Mouse (Mus musculus): ENCODE measurements around the gene Uimc1.

Uimc1 gene

DNA sequence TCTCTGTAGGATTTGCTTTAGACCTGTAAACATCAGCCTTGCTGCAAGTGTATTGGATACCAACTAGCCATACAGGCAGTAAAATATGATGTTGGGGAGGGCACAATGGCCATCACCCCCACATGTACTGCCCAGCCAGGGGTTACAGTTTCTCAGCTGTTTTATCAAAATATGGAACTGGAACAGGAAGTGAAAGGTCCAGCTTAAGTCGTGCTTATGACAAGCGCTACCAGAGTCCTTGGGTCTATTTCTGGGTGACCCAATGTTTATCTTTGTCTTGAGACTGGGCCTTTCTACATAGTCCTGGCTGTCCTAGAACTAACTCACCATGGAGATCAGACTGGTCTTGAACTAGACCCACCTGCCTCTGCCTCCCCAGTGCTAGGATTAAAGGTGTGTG lies 75.9 kb downstream of the Uimc1 start:
- no peak for DNase-seq

- DNase-seq, result no peak
Measured at GRCm38 (mm10) chr13:55022715-55023114, 77.4 kb downstream of the Uimc1 start.

- DNase-seq, result no peak
Measured at GRCm38 (mm10) chr13:55022256-55022655, 77.8 kb downstream of the Uimc1 start.

DNA sequence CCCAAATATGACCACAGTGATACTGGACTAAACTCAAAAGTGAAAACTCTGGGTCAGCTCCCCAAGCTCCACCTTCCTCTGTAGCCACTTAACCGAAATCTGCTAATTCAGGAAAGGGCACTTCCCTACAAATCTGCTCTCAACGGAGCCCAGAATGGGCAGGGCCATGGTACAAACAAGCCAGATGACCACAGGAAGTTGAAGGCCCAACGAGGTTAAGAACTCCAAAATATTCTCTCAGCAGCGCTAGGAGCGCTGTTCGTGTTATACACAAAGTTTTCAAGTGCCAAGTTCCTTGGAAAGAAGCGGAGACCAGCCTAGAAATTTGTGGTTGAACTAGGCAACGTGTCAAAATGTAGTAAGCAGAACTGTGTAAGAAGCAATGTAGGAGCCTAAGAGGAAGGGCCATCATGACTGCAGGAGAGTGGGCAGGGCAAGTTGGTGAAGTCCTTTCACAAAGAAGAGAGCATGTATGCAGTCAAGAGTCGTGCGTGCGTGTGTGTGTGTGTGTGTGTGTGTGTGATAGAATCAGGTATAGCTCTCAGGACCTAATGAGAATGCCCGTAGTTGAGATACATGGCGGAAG lies 78.8 kb downstream of the Uimc1 start, which contains the start of gene Hk3:
Gene Hk3 (minus strand): TSS at position 192 of the 586 bp plus-strand sequence.
- no peak for DNase-seq

DNA sequence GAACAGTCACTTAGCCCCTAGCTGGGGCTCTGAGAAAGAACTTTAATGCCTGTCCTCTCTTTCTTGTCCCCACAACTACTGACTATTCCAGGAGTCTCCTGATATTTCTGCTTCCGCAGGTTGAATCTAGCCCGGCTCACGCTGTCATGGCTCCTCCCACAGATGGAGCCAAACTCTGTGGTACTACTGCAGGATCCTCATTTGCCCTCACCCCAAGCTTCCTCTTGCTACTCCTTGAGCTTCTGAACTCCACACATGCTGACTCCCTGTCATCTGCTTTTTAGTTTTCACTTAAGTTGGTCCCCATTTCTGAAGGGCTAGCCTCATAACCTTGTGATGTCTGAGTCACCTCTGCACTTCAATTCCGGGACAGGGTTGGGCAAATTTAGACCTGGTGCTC lies 80.0 kb downstream of the Uimc1 start:
- DNase-seq, result no peak

DNA sequence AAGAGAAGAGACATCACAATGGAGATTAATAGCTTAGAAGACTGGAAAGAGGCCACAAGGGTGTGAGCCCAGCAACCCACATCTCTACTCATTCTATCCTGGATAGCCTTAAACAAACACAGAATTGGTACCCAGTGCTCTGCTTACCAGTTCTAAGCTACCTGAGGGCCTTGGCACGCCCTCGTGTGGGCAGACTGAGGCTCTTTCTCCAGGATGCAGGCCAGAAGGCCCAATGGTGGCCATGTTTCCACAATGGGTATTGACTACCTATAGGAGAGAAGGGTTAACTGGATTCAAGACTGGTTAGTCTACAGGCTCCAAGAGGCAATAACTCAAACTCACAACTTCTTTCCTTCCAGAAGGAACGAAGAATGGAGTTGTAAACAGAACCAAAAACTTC lies 80.9 kb downstream of the Uimc1 start:
- DNase-seq, result no peak

DNA sequence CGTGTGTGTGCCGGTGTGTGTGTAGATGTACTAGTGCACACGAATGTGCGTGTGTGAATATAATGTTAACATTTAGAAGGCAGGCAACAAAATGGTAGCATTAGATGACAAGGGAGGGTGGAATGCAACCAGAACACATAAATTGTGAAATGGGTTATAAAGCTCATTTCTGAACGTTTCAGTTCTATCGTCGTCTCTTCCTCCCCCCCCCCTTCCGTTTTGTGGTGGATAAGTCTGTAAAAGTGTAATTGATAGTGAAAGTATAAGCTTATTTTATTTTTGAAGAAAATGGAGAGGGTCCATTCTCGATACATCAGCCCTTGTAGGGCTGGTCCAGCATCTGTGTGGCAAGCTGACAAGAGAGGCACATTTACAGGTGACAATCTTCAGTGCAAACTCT lies 81.4 kb downstream of the Uimc1 start:
- DNase-seq, result no peak

DNA sequence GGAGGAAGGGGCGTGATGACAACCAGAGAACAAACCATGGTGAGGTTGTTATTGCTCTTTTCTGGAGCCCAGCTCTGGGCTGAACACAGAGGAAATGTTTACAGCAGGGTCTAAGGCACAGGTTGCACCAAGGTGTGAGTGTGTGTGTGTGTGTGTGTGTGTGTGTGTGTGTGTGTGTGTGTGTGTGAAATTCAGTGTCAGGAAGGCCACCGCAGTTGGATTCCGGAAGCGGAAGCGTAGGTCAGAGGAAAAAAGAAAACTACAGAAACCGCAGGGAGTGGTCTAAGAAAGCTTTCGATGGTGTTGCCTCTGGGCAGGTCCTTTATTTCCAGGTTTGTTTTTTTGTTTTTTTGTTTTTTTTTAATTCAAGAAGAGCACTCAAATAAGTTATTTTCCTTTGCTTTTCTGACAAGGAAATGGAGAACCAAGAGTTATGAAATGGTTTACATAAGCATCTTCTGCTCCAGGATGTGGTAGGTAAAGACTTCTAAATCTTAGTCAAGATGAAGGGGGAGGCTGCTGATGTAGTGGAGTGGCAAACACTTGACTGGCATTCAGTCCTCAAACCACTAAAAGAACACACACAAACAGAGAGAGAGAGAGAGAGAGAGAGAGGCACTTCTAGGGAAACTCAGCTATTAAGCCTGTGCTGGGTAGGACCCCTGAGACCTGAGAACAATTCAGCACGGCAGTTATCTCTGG lies 82.1 kb downstream of the Uimc1 start:
- DNase-seq, result no peak

DNA sequence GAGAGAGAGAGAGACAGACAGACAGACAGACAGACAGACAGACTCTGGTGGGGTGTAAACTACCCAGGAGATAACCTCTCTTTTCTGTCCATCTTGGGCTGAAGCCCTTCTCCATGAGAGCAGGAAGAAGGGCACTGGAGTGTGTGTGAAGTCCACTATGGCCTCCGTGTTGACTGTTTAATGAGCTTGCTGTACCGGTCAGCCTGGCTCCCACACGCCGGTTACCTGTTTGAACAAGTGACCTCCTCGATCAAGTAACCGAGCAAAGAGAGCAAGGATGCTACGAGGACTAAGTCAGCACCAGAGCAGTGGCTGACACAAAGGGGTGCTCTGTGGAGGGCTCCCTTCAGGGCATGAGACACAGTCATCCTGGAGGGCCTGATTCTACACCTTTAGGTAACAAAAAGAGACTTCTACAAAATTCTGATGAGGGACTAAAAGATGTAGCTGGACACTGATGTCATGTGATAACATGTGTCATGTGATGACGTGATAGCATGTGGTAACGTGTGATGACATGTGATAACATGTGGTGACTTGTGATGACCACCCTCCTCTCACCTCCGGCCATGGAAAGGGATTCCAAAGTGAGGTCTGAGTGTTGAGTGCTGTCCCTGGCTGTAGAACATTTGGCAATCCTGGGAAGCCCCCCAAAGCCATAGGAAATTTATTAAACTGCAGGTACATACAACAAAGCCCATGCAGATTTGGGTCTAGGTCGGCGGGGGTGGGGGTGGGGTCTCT lies 82.8 kb downstream of the Uimc1 start:
- DNase-seq, result no peak

DNA sequence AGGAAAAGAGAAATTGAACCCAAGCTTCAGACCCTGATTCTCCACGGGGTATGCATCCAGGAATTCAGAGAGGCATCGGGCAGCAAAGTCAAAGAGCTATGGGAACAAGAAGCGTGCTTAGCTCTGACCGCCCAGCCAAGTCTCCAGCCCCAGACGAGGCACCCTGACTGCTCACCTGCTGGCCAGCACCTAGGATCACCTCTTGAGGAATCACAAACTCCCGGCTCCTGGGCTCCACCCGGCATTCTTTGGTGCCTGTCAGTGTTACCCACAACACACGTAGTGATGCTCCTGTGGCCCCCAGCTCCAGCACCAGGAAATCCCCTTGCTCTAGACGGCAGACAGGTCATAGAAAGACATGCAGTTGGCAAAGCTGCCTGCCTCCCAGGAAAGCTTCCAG lies 85.6 kb downstream of the Uimc1 start:
- DNase-seq, result no peak

DNA sequence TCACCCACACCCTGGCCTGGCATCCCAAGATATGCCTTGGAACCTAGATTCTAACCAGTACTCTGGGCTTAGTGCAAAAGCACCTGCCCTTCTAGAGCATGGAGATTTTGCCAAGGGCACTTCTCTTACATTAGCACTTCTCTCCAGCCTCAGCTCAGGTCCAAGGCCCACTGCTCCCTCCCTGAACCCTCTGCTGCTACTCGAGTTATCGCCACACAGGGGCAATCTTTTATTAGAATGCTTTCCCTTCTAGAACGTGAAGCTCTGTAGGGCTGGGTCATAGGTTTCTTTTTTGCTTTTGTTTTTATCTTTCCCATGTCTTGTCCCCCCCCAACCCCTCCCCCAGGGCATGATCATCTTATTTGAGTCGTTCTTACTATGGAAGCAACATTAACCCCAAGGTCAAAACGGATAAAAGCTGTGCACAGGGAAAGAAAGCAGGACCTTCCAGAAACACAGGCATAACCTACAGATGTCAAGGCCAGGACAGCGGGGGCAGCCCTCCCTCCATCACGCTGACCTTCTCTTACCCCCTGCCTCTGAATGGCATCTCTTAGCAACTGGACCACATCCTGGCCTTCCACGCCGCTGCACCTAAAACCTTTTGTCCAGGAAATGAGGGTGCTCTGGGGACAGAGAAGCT lies 86.3 kb downstream of the Uimc1 start:
- DNase-seq, result no peak

GRCm38 (mm10) chr13:55011981-55012478 lies 88.1 kb downstream of the Uimc1 start:
- no peak for DNase-seq

DNA sequence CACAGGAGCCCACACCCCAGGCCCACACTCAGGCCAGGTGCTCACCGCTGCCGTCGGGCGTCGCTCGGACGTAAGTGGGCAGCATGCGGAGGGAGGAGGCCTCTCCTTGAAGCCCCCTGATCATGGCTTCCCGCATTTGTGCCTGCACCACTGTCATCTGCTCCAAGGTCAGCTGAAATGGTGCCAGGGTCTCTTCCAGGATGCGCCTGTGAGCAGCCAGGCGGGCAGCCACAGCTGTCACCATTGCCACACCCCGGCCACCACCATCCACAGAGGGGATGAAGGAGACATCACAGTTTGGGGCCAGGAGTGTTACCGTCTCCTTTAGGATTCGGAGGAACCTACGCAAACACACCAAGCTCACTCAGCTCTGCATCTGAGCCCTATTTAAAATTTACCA lies 89.0 kb downstream of the Uimc1 start:
- DNase-seq, result no peak

DNA sequence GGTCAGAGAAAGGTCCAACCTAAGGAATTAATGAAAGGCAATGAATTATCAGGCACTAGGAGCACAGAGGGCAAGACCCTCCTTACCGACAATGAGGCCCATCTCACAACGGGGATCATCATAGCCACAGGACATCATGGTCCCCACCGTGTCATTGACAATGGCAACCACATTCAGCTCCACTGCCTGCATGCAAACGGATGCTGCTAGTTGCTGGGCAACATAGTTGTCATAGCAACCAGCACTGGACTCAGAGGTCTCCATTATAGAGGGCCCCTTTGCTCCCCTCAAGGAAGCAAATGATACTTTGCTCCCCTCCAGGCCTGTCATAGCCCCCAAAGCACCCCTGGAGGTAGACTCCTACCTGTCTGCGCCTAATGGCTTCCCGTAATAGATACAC lies 91.5 kb downstream of the Uimc1 start:
- DNase-seq, result no peak

GRCm38 (mm10) chr13:55006415-55006742 lies 93.7 kb downstream of the Uimc1 start:
- DNase-seq, result no peak

DNA sequence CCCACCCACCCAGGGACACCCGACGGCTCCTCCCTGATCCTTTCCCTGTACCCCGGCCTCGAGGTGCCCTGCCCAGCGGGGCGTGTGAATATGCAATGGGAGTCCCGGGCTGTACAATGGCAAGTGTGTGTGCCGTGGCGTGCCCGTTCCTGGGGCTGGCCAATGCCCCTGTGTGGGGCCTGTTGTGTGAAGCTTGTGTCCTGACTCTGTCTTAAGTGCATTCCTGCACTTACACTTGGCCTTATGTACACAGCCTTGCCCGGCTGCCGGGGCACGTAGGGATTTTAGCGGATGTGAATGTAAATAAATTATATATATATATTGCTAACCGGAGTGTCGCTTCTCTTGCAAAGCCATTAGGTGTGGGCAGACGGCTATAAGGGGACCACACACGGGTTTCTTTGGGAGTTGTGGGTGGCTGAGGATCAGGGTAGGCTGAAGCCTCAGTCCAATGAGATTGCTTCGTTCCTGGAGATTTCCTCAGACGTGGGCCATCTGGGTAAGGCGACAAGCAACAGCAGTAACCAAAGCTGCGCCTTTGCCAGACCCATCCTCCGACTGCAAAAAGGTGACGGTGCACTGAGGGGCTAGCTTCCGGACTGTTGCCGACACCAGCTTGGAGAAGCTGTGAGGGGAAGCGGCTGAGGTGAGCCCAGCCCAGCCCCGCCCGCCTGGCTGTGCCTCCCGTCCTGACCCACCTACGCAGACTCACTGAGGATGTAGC lies 94.2 kb downstream of the Uimc1 start:
- DNase-seq, result peak; percentile 57

DNA sequence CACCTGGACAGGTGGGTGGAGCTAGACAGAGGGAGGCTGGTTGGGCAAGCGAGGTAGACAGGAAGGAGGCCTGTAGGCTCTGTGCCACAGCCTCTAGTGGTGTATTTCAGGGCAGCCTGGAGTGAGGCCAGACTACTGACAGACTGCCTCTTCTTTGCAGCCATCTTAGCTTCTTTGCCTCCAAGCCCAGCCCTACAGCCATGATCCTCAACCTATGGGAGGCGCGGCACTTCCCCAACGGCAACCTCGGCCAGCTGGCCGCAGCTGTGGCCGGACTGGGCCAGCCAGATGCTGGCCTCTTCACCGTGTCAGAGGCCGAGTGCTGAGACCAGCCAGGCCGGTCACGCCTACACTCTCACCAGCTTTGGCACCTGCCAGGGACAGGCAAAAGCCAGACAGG lies 95.5 kb downstream of the Uimc1 start:
- no peak for DNase-seq

DNA sequence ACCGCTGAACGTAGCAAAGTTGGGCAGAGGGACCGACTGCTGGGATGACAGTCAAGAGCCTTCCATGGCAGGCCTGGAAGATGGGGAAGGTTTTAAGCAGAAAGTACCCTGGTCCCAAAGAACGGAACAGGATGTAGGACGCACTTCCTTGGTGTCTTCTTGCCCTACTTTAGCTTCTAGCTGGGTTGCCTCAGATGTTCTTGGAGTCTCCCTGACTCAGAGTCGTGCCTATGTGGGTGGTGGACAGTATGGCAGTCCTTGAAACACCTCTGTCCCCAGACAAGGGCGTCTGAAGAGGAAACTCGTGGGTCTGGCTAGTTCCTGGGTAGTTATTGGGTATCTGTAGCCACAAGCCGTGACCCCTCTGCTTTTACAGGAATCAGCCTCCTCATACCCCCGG lies 98.0 kb downstream of the Uimc1 start:
- peak; percentile 66 for DNase-seq

DNA sequence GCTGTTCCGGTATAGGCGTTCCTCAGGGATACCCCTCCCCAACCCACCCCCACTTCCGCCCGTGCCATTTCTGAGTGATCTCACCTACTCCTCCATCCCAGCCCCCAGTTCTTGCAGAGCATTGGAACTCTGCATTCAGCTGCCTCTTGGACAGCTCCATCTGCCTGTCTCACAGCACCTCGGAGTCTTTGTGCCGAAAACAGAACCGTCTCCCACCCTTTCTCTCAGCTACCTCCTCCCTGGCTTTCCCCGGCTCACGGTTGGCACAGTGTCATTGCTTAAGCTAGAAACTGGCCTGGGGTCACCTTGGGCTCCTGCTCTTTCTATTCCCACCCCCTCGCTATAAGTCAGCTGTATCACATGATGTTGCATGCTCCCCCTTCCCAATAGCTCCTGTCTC lies 99.7 kb downstream of the Uimc1 start:
- peak; percentile 84 for DNase-seq

DNA sequence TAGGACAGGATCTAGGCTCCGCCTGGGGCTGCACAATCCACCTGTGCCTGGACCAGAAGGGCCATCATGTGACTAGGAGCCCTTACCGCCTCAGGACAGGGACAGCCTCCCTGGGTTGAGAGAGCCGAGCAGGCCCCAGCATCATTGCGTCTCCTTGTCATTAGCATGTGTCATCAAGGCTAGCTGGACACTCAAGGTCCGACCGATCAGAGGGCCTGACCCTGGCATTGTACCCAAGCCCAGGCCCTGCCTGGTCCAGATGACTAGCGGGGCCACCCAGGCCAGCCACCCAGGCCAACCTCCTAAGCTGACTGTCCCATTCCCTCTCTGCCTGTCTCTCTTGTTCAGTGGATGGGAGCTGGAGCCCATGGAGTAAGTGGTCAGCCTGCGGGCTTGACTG lies 102.5 kb downstream of the Uimc1 start:
- DNase-seq, result no peak

DNA sequence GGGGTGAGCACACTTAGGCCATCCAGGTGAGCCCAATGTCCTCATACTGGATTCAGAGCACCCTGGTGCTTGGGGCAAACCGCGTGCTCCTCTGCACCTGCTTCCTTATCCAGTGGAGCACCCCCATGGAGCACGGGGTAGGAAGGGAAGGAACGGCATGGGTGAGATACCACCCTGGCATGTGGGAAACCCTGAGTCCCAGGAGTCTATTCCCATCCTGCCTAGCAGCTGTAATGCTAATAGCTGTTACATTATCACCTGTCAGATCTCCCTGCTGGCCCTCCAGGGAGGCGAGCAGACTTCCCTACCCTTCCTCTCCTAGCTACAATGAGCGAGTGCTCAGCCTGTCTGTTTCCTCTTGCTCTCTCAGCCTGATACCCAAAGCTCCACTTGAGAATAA lies 104.9 kb downstream of the Uimc1 start:
- DNase-seq, result no peak

DNA sequence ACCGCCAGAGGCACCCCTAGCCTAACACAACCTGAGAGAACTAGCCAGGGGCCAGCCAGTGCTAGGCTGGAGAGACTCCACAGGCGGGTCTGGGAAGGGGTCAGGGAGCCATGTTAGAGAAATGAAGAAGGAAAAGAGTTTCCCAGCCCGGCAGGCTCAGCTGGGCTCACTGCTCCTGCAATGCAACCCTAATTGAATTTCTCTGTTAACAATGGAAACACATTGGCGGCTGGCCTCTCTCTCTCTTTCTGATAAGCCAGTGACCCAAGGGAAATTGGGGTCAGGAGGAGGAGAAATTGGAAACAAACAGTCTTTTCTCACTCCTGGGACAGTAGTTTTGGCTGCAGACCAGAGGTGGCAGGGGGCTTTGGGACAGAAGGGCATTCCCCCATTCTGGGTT lies 105.5 kb downstream of the Uimc1 start:
- no peak for DNase-seq

DNA sequence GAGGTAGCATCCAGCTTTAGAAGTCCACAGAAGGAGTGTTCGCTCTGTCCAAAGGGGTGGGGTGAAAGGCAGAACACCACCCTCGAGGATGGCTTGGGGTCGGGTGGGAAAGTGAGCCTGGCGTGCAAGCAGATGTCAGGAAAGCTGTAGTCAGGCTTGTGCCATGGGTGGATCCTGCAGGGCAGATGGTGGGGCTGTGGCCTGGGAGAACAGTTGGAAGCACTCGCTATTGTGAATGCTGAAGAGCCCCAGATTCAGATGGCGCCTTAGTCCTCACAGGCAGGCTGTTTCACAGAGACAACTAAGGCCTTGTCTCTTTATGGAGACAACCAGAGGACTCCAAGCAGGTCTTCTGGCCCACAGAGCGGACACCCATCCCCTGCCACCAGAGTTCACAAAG lies 107.9 kb downstream of the Uimc1 start:
- no peak for DNase-seq

All from right cerebral cortex, adult 18-20 months (tissue).